25 mouse cellular contexts compared by ENCODE assay signal in genomic region chr15:62107976-62108375, GRCm38 (mm10).
"Had no signal": no experiment of that assay in that cellular context is flagged by ENCODE, and none has a peak within 500 bp of the region (broad histone marks: within the 10 kb centered on the region; RNA-seq: fewer than 3 reads in every experiment).

No protein-coding gene starts in this region.

- ATAC-seq: liver, embryonic 12.5 days had no signal

- DNase-seq: kidney, adult 18-20 months; kidney, postnatal 10 days; kidney, postnatal 36 days; layer of hippocampus, postnatal 36 days; liver; lung, adult 18-20 months; lung, postnatal 10 days; lung, postnatal 36 days; right cerebral cortex, adult 18-20 months; right cerebral cortex, postnatal 14 days; right cerebral cortex, postnatal 4 days; thymus, adult 2 months; thymus, postnatal 14 days; thymus, postnatal 4 days had no signal

- H3K4me3 ChIP-seq: kidney, embryonic 15.5 days; left cerebral cortex, adult 2 months; limb, embryonic 10.5 days; limb, embryonic 13.5 days; liver, embryonic 12.5 days; liver, embryonic 15.5 days; lung, embryonic 15.5 days; neural tube, embryonic 12.5 days; neural tube, embryonic 15.5 days had no signal

- H3K9ac ChIP-seq: kidney, embryonic 15.5 days; limb, embryonic 13.5 days; liver, embryonic 12.5 days; liver, embryonic 15.5 days; lung, embryonic 15.5 days; neural tube, embryonic 12.5 days; neural tube, embryonic 15.5 days had no signal

- H3K27ac ChIP-seq: kidney, embryonic 15.5 days; left cerebral cortex, adult 2 months; limb, embryonic 10.5 days; limb, embryonic 13.5 days; liver, embryonic 12.5 days; liver, embryonic 15.5 days; lung, embryonic 15.5 days; neural tube, embryonic 12.5 days; neural tube, embryonic 15.5 days; stomach, postnatal 0 days had no signal

- H3K9me3 ChIP-seq: kidney, embryonic 15.5 days; limb, embryonic 10.5 days; limb, embryonic 13.5 days; liver, embryonic 12.5 days; liver, embryonic 15.5 days; lung, embryonic 15.5 days; neural tube, embryonic 12.5 days; neural tube, embryonic 15.5 days had no signal

- H3K4me2 ChIP-seq: kidney, embryonic 15.5 days; limb, embryonic 13.5 days; liver, embryonic 12.5 days; liver, embryonic 15.5 days; lung, embryonic 15.5 days; midbrain, embryonic 11.5 days; neural tube, embryonic 12.5 days; neural tube, embryonic 15.5 days had no signal

- H3K27me3 ChIP-seq: kidney, embryonic 15.5 days; limb, embryonic 13.5 days; liver, embryonic 12.5 days; liver, embryonic 15.5 days; lung, embryonic 15.5 days; neural tube, embryonic 12.5 days; neural tube, embryonic 15.5 days had no signal

- H3K36me3 ChIP-seq: kidney, embryonic 15.5 days; limb, embryonic 10.5 days; limb, embryonic 13.5 days; lung, embryonic 15.5 days; neural tube, embryonic 12.5 days; neural tube, embryonic 15.5 days had no signal
